29 mouse cellular contexts compared by ENCODE assay signal in the genomic region with DNA sequence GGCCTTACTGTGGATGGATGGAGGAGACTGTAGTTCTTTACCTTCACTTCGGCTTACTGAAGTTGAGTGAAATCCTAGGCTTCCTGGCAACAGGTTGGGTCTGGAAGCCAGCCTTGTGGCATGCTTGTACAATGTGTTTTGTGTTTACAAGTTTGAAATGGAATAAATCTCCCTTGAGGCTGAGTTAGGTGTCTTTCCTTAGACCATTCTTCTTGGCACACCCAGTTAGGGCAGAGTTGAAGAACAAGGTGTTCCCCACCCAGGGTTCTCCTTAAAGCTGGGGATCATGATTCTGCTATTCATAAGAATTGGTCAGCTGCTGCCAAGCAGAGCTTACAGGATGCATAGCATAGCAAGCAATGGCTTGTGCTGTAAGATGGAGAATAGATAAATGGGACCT.
"Had no signal": no experiment of that assay in that cellular context is flagged by ENCODE, and none has a peak within 500 bp of the region (broad histone marks: within the 10 kb centered on the region; RNA-seq: fewer than 3 reads in every experiment).

No protein-coding gene starts in this region.

- H3K4me2 ChIP-seq: embryonic facial prominence, embryonic 12.5 days; embryonic facial prominence, embryonic 13.5 days; embryonic facial prominence, embryonic 15.5 days; forebrain, embryonic 12.5 days; forebrain, embryonic 13.5 days; forebrain, embryonic 15.5 days had no signal

- H3K9me3 ChIP-seq: embryonic facial prominence, embryonic 10.5 days; embryonic facial prominence, embryonic 12.5 days; embryonic facial prominence, embryonic 13.5 days; embryonic facial prominence, embryonic 15.5 days; forebrain, embryonic 10.5 days; forebrain, embryonic 12.5 days; forebrain, embryonic 13.5 days; forebrain, embryonic 15.5 days had no signal

- ATAC-seq: forebrain, embryonic 13.5 days; forebrain, embryonic 14.5 days; forebrain, embryonic 15.5 days; forebrain, embryonic 16.5 days; forebrain, postnatal 0 days had no signal

- H3K9ac ChIP-seq: embryonic facial prominence, embryonic 12.5 days; embryonic facial prominence, embryonic 13.5 days; embryonic facial prominence, embryonic 15.5 days; forebrain, embryonic 12.5 days; forebrain, embryonic 13.5 days; forebrain, embryonic 15.5 days; forebrain, postnatal 0 days had no signal

- H3K27ac ChIP-seq: embryonic facial prominence, embryonic 10.5 days; embryonic facial prominence, embryonic 12.5 days; embryonic facial prominence, embryonic 13.5 days; embryonic facial prominence, embryonic 15.5 days; forebrain, embryonic 10.5 days; forebrain, embryonic 12.5 days; forebrain, embryonic 13.5 days; forebrain, embryonic 15.5 days; gastrocnemius, adult 2 months; heart, adult 2 months had no signal

- DNase-seq: cerebellum, adult 18-20 months; cerebellum, adult 2 months; cerebellum, adult 8-10 months; cerebellum, adult 9-10 months; cerebellum, adult 9-11 months; cerebellum, postnatal 10 days; cerebellum, postnatal 14 days; cerebellum, postnatal 25 days; cerebellum, postnatal 36 days; embryo, embryonic 11 days; forebrain, postnatal 0 days; gastrocnemius, adult 2 months; gastrocnemius, postnatal 10 days; gastrocnemius, postnatal 14 days; gastrocnemius, postnatal 25 days; gastrocnemius, postnatal 36 days; heart, adult 18-20 months; heart, adult 2 months had no signal

- H3K36me3 ChIP-seq: embryonic facial prominence, embryonic 10.5 days; embryonic facial prominence, embryonic 12.5 days; embryonic facial prominence, embryonic 13.5 days; embryonic facial prominence, embryonic 15.5 days; forebrain, embryonic 10.5 days; forebrain, embryonic 12.5 days; forebrain, embryonic 15.5 days had no signal

- H3K4me1 ChIP-seq: embryonic facial prominence, embryonic 10.5 days; embryonic facial prominence, embryonic 12.5 days; embryonic facial prominence, embryonic 13.5 days; embryonic facial prominence, embryonic 15.5 days; forebrain, embryonic 10.5 days; forebrain, embryonic 12.5 days; forebrain, embryonic 13.5 days; forebrain, embryonic 15.5 days had no signal

- H3K4me3 ChIP-seq: embryonic facial prominence, embryonic 10.5 days; embryonic facial prominence, embryonic 12.5 days; embryonic facial prominence, embryonic 13.5 days; embryonic facial prominence, embryonic 15.5 days; erythroblast, embryonic 14.5 days; forebrain, embryonic 10.5 days; forebrain, embryonic 12.5 days; forebrain, embryonic 13.5 days; forebrain, embryonic 15.5 days; gastrocnemius, adult 2 months; heart, adult 2 months had no signal

- H3K27me3 ChIP-seq: embryonic facial prominence, embryonic 12.5 days; embryonic facial prominence, embryonic 13.5 days; embryonic facial prominence, embryonic 15.5 days; forebrain, embryonic 12.5 days; forebrain, embryonic 13.5 days; forebrain, embryonic 15.5 days had no signal
